Mouse (Mus musculus): ENCODE measurements around the gene Vstm2b.
A peak's percentile ranks its signal among the peaks of the same experiment; 100 is the strongest.

The Vstm2b gene

GRCm38 (mm10) chr7:40898096-40898710 lies at the start of gene Vstm2b:
Gene Vstm2b, plus strand, starts transcription at chr7:40898328.
- no peak for DNase-seq (ENCODE audit: low read depth, low spot score)

GRCm38 (mm10) chr7:40856088-40856625 lies 42.0 kb upstream of the Vstm2b start:
- no peak for DNase-seq (ENCODE audit: low read depth, low spot score)

GRCm38 (mm10) chr7:40873380-40873990 lies 24.6 kb upstream of the Vstm2b start:
- DNase-seq (ENCODE audit: low read depth, low spot score) = no peak

- no peak for DNase-seq (ENCODE audit: low read depth, low spot score)
These were observed 13.2 kb upstream of the Vstm2b start for GRCm38 (mm10) chr7:40884855-40885489.

- no peak for DNase-seq (ENCODE audit: low read depth, low spot score)
These were observed 9.8 kb upstream of the Vstm2b start for GRCm38 (mm10) chr7:40888358-40888757.

- DNase-seq (ENCODE audit: low read depth, low spot score) = no peak
These were observed 1.2 kb upstream of the Vstm2b start for GRCm38 (mm10) chr7:40896964-40897363.

GRCm38 (mm10) chr7:40898711-40899375 lies 715 bp downstream of the Vstm2b start:
- DNase-seq (ENCODE audit: low read depth, low spot score) = no peak

- no peak for DNase-seq (ENCODE audit: low read depth, low spot score)
These were observed 1.5 kb downstream of the Vstm2b start for GRCm38 (mm10) chr7:40899376-40900265.

- DNase-seq (ENCODE audit: low read depth, low spot score) = no peak
These were observed 3.1 kb downstream of the Vstm2b start for GRCm38 (mm10) chr7:40901201-40901600.

- no peak for DNase-seq (ENCODE audit: low read depth, low spot score)
These were observed 4.4 kb downstream of the Vstm2b start for GRCm38 (mm10) chr7:40902506-40902905.

GRCm38 (mm10) chr7:40906484-40906883 lies 8.4 kb downstream of the Vstm2b start:
- DNase-seq (ENCODE audit: low read depth, low spot score) = no peak

GRCm38 (mm10) chr7:40916761-40917160 lies 18.6 kb downstream of the Vstm2b start:
- DNase-seq (ENCODE audit: low read depth, low spot score) = no peak

- no peak for DNase-seq (ENCODE audit: low read depth, low spot score)
These were observed 22.0 kb downstream of the Vstm2b start for GRCm38 (mm10) chr7:40920118-40920517.

- no peak for DNase-seq (ENCODE audit: low read depth, low spot score)
These were observed 23.2 kb downstream of the Vstm2b start for GRCm38 (mm10) chr7:40921281-40921680.

GRCm38 (mm10) chr7:40922871-40923270 lies 24.7 kb downstream of the Vstm2b start:
- DNase-seq (ENCODE audit: low read depth, low spot score) = no peak

GRCm38 (mm10) chr7:40928391-40928790 lies 30.3 kb downstream of the Vstm2b start:
- DNase-seq (ENCODE audit: low read depth, low spot score) = no peak

GRCm38 (mm10) chr7:40936617-40937212 lies 38.6 kb downstream of the Vstm2b start:
- DNase-seq (ENCODE audit: low read depth, low spot score) = no peak

- no peak for DNase-seq (ENCODE audit: low read depth, low spot score)
These were observed 41.2 kb downstream of the Vstm2b start for GRCm38 (mm10) chr7:40939371-40939770.

GRCm38 (mm10) chr7:40942233-40942935 lies 44.3 kb downstream of the Vstm2b start:
- peak; percentile 4 for DNase-seq (ENCODE audit: low read depth, low spot score)

Measured in WW6 (cell line).